In genomic region chr11:80383019-80383625, GRCm38 (mm10) we compare ENCODE assay signal across 8 mouse cellular contexts. TPM values are rescaled to one million over a fixed set of nuclear protein-coding genes. Genes with fewer than 3 reads are reported as not detected.
DNase-seq lines count a peak whose midpoint lies in the region; ATAC-seq lines count a peak whose summit lies in the region.

TSS of gene Zfp207 (plus strand) at chr11:80383279.

- ATAC-seq in megakaryocyte progenitor cell, adult 5-6 weeks (replicated peaks; ENCODE audit: poor library complexity) = peak; percentile 88

- peak; percentile 97 for DNase-seq in adipocyte (ENCODE audit: low spot score)
- DNase-seq in embryo, embryonic 10 days (ENCODE audit: low spot score) = peak; percentile 99
- peak; percentile 99 for DNase-seq in gastrocnemius, postnatal 10 days
- DNase-seq in induced T-regulatory cell, adult 2 months (ENCODE audit: low read depth) = peak; percentile 99
- DNase-seq in left cerebral cortex, adult 9 months (ENCODE audit: low spot score in 2 of 2) = peak; percentile 88 to 98
- peak; percentile 99 for DNase-seq in right cerebral cortex, postnatal 14 days
- peak; percentile 93 to 97 for DNase-seq in urinary bladder, postnatal 36 days (ENCODE audit: low spot score in 2 of 2)

RNA-seq across cellular contexts. Expression of gene Zfp207, which starts in this region (rescaled TPM):
- total RNA-seq in gastrocnemius, postnatal 10 days (2021) = 10 to 100 TPM; 68.8 to 91.9 TPM
- 389 and 414 TPM in 2 replicates for total RNA-seq in megakaryocyte progenitor cell, adult 5-6 weeks (2015)
- total RNA-seq in megakaryocyte progenitor cell, adult 5-6 weeks (2017) = 215 and 254 TPM in 2 replicates

Comparison
In these comparisons a context has a peak if more than half of its experiments do, and no peak if none do; other contexts are left out.
1. Peak in every context shown above with its lines: DNase-seq and ATAC-seq.